10 mouse cellular contexts compared by ENCODE assay signal in genomic region chr5:46445844-46446243, GRCm38 (mm10).
A peak's percentile ranks its signal among the peaks of the same experiment; 100 is the strongest.
DNase-seq lines count a peak whose midpoint lies in the region; ATAC-seq and TF ChIP-seq lines count a peak whose summit lies in the region.
"Had no signal": no experiment of that assay in that cellular context is flagged by ENCODE, and none has a peak within 500 bp of the region (broad histone marks: within the 10 kb centered on the region; RNA-seq: fewer than 3 reads in every experiment).

No protein-coding gene starts in this region.

- H3K9ac ChIP-seq in embryonic facial prominence, embryonic 14.5 days (ENCODE audit: low read depth, low read length): no peak overlapping the region
- H3K9ac ChIP-seq in intestine, postnatal 0 days (ENCODE audit: low read depth, low read length): no peak overlapping the region
- no peak overlapping the region for H3K9ac ChIP-seq in neural tube, embryonic 15.5 days (replicated peaks)

- H3K4me1 ChIP-seq in embryonic facial prominence, embryonic 14.5 days (ENCODE audit: control insufficient read depth, insufficient read depth, low read length): peaks cover 13% of the 10 kb centered on the region
- no peaks in the 10 kb centered on the region for H3K4me1 ChIP-seq in intestine, postnatal 0 days (replicated peaks; ENCODE audit: control insufficient read depth, insufficient read depth, low read length)
- peaks cover 15% of the 10 kb centered on the region for H3K4me1 ChIP-seq in neural tube, embryonic 15.5 days

- 38% methylated on average over 3 of the region's 3 CpGs for WGBS in embryonic facial prominence, embryonic 14.5 days
- 20% methylated on average over 3 of the region's 3 CpGs for WGBS in intestine, postnatal 0 days
- WGBS in neural tube, embryonic 15.5 days: 34% methylated on average over 3 of the region's 3 CpGs

- no peak overlapping the region for H3K27ac ChIP-seq in embryonic facial prominence, embryonic 14.5 days (replicated peaks; ENCODE audit: low read depth, low read length)
- H3K27ac ChIP-seq in intestine, postnatal 0 days (ENCODE audit: low read depth, low read length): no peak overlapping the region
- H3K27ac ChIP-seq in neural tube, embryonic 15.5 days (replicated peaks): no peak overlapping the region

- peak; percentile 53; the same call in 1 of the 2 replicates for ATAC-seq in embryonic facial prominence, embryonic 14.5 days (ENCODE audit: low read depth)
- peak; percentile 63; the same call in 1 of the 2 replicates for ATAC-seq in intestine, postnatal 0 days
- ATAC-seq in neural tube, embryonic 15.5 days (ENCODE audit: low FRiP score): no peak

- no peak overlapping the region for H3K4me2 ChIP-seq in embryonic facial prominence, embryonic 14.5 days (ENCODE audit: low read depth, low read length)
- H3K4me2 ChIP-seq in intestine, postnatal 0 days (replicated peaks; ENCODE audit: low read depth): no peak overlapping the region
- H3K4me2 ChIP-seq in neural tube, embryonic 15.5 days: 0 out of 2 replicates have a peak overlapping the region, but pooled peaks have one; percentile 0

- no peaks in the 10 kb centered on the region for H3K9me3 ChIP-seq in embryonic facial prominence, embryonic 14.5 days (ENCODE audit: control insufficient read depth, low read length)
- no peaks in the 10 kb centered on the region for H3K9me3 ChIP-seq in intestine, postnatal 0 days (ENCODE audit: control insufficient read depth)
- no peaks in the 10 kb centered on the region for H3K9me3 ChIP-seq in neural tube, embryonic 15.5 days (replicated peaks)
- H3K9me3 ChIP-seq: G1E had no signal

- DNase-seq in kidney, postnatal 4 days: peak; percentile 7 to 8
- no peak for DNase-seq in kidney, adult 8-10 months
- peak; percentile 41 for DNase-seq in embryonic facial prominence, embryonic 14.5 days (ENCODE audit: low spot score)
- no peak for DNase-seq in layer of hippocampus, adult 9-10 months (ENCODE audit: low spot score)
- DNase-seq in right cerebral cortex, postnatal 14 days: no peak
- DNase-seq: adrenal gland, adult 8-10 months; cerebellum, adult 9-11 months had no signal

- no peaks in the 10 kb centered on the region for H3K27me3 ChIP-seq in embryonic facial prominence, embryonic 14.5 days (replicated peaks; ENCODE audit: control insufficient read depth, insufficient read depth, low read length)
- H3K27me3 ChIP-seq in intestine, postnatal 0 days (replicated peaks; ENCODE audit: control insufficient read depth, insufficient read depth, low read length): no peaks in the 10 kb centered on the region
- H3K27me3 ChIP-seq in neural tube, embryonic 15.5 days (replicated peaks): no peaks in the 10 kb centered on the region

- H3K4me3 ChIP-seq in embryonic facial prominence, embryonic 14.5 days (ENCODE audit: low read depth, low read length): no peak overlapping the region
- H3K4me3 ChIP-seq in intestine, postnatal 0 days (ENCODE audit: low read depth, low read length): no peak overlapping the region
- no peak overlapping the region for H3K4me3 ChIP-seq in neural tube, embryonic 15.5 days (replicated peaks)

- TF ChIP-seq CTCF in intestine, postnatal 0 days (IDR thresholded peaks at IDR 0.05; ENCODE audit: low read depth): no peak

- H3K36me3 ChIP-seq in embryonic facial prominence, embryonic 14.5 days (ENCODE audit: control insufficient read depth, insufficient read depth, low read length): no peaks in the 10 kb centered on the region
- H3K36me3 ChIP-seq in intestine, postnatal 0 days (ENCODE audit: control insufficient read depth, insufficient read depth): no peaks in the 10 kb centered on the region
- H3K36me3 ChIP-seq in neural tube, embryonic 15.5 days: no peaks in the 10 kb centered on the region
- H3K36me3 ChIP-seq: G1E had no signal

Comparison
In these comparisons a context has a peak if more than half of its experiments do, and no peak if none do; other contexts are left out.
1. DNase-seq: peak in kidney, postnatal 4 days (2 of 2) and embryonic facial prominence, embryonic 14.5 days (single experiment); none in kidney, adult 8-10 months (0 of 2), layer of hippocampus, adult 9-10 months (single experiment) and right cerebral cortex, postnatal 14 days (single experiment).